Comparison of ENCODE assay signal across 11 mouse cellular contexts in genomic region chr7:143390277-143390948, GRCm38 (mm10).
DNase-seq lines count a peak whose midpoint lies in the region; ATAC-seq lines count a peak whose summit lies in the region.
"Had no signal": no experiment of that assay in that cellular context is flagged by ENCODE, and none has a peak within 500 bp of the region (broad histone marks: within the 10 kb centered on the region; RNA-seq: fewer than 3 reads in every experiment).

No protein-coding gene starts in this region.

- no peak overlapping the region for H3K4me2 ChIP-seq in hindbrain, embryonic 12.5 days (replicated peaks)
- H3K4me2 ChIP-seq: forebrain, embryonic 12.5 days; midbrain, embryonic 15.5 days had no signal

- no peaks in the 10 kb centered on the region for H3K36me3 ChIP-seq in hindbrain, embryonic 10.5 days
- H3K36me3 ChIP-seq in hindbrain, embryonic 12.5 days, result no peaks in the 10 kb centered on the region
- H3K36me3 ChIP-seq: forebrain, embryonic 12.5 days; midbrain, embryonic 15.5 days had no signal

- no peak overlapping the region for H3K9ac ChIP-seq in hindbrain, embryonic 12.5 days
- H3K9ac ChIP-seq: forebrain, embryonic 12.5 days; midbrain, embryonic 15.5 days had no signal

- WGBS in hindbrain, embryonic 10.5 days, result 83% methylated on average over 12 of the region's 12 CpGs
- WGBS in hindbrain, embryonic 12.5 days, result 85% methylated on average over 12 of the region's 12 CpGs

- peaks cover 9% of the 10 kb centered on the region; the same call in 1 of the 2 replicates for H3K9me3 ChIP-seq in hindbrain, embryonic 10.5 days
- H3K9me3 ChIP-seq in hindbrain, embryonic 12.5 days (replicated peaks), result 0 out of 2 replicates have a peak, but pooled peaks cover 3% of the 10 kb centered on the region
- H3K9me3 ChIP-seq: forebrain, embryonic 12.5 days; midbrain, embryonic 15.5 days had no signal

- no peak for ATAC-seq in hindbrain, embryonic 12.5 days (ENCODE audit: low FRiP score)
- 0 out of 2 replicates have a peak, but pooled peaks have one; percentile 20 for ATAC-seq in granulocyte monocyte progenitor cell, adult 5-6 weeks (replicated peaks; ENCODE audit: poor library complexity, severe bottlenecking)

- H3K27me3 ChIP-seq in hindbrain, embryonic 10.5 days (ENCODE audit: insufficient read depth, poor library complexity, severe bottlenecking), result 0 out of 2 replicates have a peak, but pooled peaks cover 8% of the 10 kb centered on the region
- no peaks in the 10 kb centered on the region for H3K27me3 ChIP-seq in hindbrain, embryonic 12.5 days
- H3K27me3 ChIP-seq: midbrain, embryonic 15.5 days had no signal

- H3K4me1 ChIP-seq in hindbrain, embryonic 10.5 days (replicated peaks), result peaks cover 41% of the 10 kb centered on the region
- peaks cover 35% of the 10 kb centered on the region for H3K4me1 ChIP-seq in hindbrain, embryonic 12.5 days

- H3K4me3 ChIP-seq in hindbrain, embryonic 10.5 days, result no peak overlapping the region
- H3K4me3 ChIP-seq in hindbrain, embryonic 12.5 days, result no peak overlapping the region
- H3K4me3 ChIP-seq: forebrain, embryonic 12.5 days; midbrain, embryonic 15.5 days had no signal

- H3K27ac ChIP-seq in hindbrain, embryonic 10.5 days, result peak overlapping the region; percentile 35; the same call in 1 of the 2 replicates
- no peak overlapping the region for H3K27ac ChIP-seq in hindbrain, embryonic 12.5 days
- H3K27ac ChIP-seq: forebrain, embryonic 12.5 days had no signal

- DNase-seq in hindbrain, embryonic 10.5 days (ENCODE audit: low spot score), result no peak
- peak; percentile 32 for DNase-seq in cerebellum, adult 8-10 months
- peak; percentile 58 for DNase-seq in lung, postnatal 14 days
- no peak for DNase-seq in spleen, adult 12 weeks (ENCODE audit: low spot score)
- no peak for DNase-seq in layer of hippocampus, adult 9-11 months
- DNase-seq: kidney, adult 11 months; thymus, adult 2 months had no signal

Comparison
In these comparisons a context has a peak if more than half of its experiments do, and no peak if none do; other contexts are left out.
1. DNase-seq: peak in cerebellum, adult 8-10 months (single experiment) and lung, postnatal 14 days (single experiment); none in hindbrain, embryonic 10.5 days (single experiment), spleen, adult 12 weeks (single experiment) and layer of hippocampus, adult 9-11 months (single experiment).